Mouse (Mus musculus) ES-E14 (cell line): ENCODE data around the gene CN725425.

Experiments
- CHD2 ChIP-seq: IDR thresholded peaks from 2 replicates; pipeline ENCODE4 v1.6.1; 2014; ENCODE audit warnings: mild to moderate bottlenecking, low read depth, low read length, inconsistent platforms
- HCFC1 ChIP-seq: IDR thresholded peaks from 2 replicates; pipeline ENCODE4 v1.6.1; 2012; ENCODE audit warnings: low read length, inconsistent platforms, borderline replicate concordance; ENCODE audit not compliant: insufficient read depth
- MAFK ChIP-seq: IDR thresholded peaks from 2 replicates; pipeline ENCODE4 v1.6.1; 2014; ENCODE audit warnings: mild to moderate bottlenecking, low read depth, low read length, inconsistent platforms; ENCODE audit not compliant: insufficient read depth
- ZC3H11A ChIP-seq: IDR thresholded peaks from 2 replicates; pipeline ENCODE4 v1.6.1; 2012; ENCODE audit warnings: low read depth, mild to moderate bottlenecking, inconsistent platforms, low read length, borderline replicate concordance

DNA sequence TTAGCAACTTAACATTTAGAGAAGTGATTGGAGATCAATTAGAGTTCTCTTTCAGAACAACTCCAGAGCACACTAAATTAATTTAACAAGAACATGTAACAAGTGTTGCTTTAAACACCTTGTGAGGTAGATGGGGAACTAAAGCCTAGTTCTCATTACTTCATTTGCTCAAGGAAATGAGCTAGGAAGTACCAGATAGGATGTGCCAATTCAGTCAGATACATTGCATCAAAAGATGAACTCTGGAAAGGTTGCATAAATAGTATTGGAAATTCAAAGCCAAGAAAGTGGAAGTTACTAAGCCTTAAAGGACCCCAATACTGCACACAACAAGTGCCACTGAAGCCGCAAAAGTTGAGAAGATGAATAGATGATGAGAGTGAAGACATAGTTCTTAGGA, 3.2 kb downstream of the CN725425 start:
- TF ChIP-seq HCFC1 = no peak
- TF ChIP-seq CHD2 = no peak
- TF ChIP-seq MAFK = no peak
- no peak for TF ChIP-seq ZC3H11A
